Comparison of ENCODE assay signal across 12 mouse cellular contexts in the genomic region with DNA sequence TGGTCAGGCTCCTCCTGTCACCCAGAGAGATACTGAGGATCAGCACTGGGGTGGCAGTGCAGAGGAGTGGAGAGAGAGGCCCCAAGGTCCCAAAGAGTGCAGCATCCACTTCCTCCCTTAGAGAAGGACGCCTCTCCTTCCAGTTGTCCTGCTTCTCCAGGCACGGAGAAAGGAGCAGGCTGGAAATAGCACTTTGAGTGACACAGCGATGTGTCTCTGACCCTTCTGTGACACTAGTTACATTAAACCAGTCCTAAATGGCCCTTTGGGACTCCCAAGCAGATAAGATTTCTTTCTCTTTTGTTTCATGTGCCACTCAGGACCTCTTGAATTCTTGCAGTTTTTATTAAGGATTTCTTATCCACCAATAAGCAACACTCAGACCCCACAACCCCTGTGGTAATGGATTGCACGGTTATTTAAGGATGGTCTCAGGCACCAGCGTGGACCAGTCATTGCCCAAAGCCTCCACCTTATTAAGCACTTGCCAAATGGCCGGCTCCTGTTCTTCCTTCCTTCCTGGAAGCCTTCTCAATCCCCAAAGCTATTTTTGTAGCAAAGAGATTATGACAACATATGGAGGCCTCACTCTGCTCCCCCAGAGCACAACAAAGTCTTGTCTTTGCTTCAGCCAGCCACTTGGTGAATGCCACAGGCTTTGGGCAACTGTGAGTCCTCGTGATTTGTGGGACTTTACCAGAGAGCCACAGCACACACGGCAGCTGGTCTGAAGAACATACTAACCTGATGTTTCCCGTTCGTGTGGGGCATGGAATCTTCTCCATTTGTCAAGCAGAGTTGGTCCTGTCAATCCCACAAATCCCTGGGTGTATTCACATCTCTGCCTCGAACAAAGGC.
A peak's percentile ranks its signal among the peaks of the same experiment; 100 is the strongest.
DNase-seq lines count a peak whose midpoint lies in the region; ATAC-seq and TF ChIP-seq lines count a peak whose summit lies in the region.
"Had no signal": no experiment of that assay in that cellular context is flagged by ENCODE, and none has a peak within 500 bp of the region (broad histone marks: within the 10 kb centered on the region; RNA-seq: fewer than 3 reads in every experiment).

No protein-coding gene starts in this region.

- H3K9ac ChIP-seq in heart, embryonic 13.5 days, result peak overlapping the region; percentile 61
- H3K9ac ChIP-seq in heart, postnatal 0 days (replicated peaks; ENCODE audit: low read depth, low read length), result 0 out of 2 replicates have a peak overlapping the region, but pooled peaks have one; percentile 30
- H3K9ac ChIP-seq in midbrain, embryonic 14.5 days (replicated peaks; ENCODE audit: low read length), result no peak overlapping the region
- H3K9ac ChIP-seq: intestine, embryonic 15.5 days; liver, embryonic 14.5 days; neural tube, embryonic 15.5 days had no signal

- peaks cover 91% of the 10 kb centered on the region for H3K4me1 ChIP-seq in heart, embryonic 13.5 days
- H3K4me1 ChIP-seq in heart, postnatal 0 days (ENCODE audit: control insufficient read depth, insufficient read depth), result peaks cover 56% of the 10 kb centered on the region
- 0 out of 2 replicates have a peak, but pooled peaks cover 6% of the 10 kb centered on the region for H3K4me1 ChIP-seq in midbrain, embryonic 14.5 days (ENCODE audit: control insufficient read depth, insufficient read depth, low read length)

- ATAC-seq in heart, embryonic 13.5 days (ENCODE audit: extremely low read depth, insufficient number of reproducible peaks, low FRiP score, low TSS enrichment), result no peak
- peak; percentile 36; the same call in 1 of the 2 replicates for ATAC-seq in heart, postnatal 0 days (ENCODE audit: insufficient read depth, low read depth)
- no peak for ATAC-seq in midbrain, embryonic 14.5 days (ENCODE audit: low FRiP score, low TSS enrichment)
- ATAC-seq: intestine, embryonic 15.5 days had no signal

- H3K9me3 ChIP-seq in heart, embryonic 13.5 days, result no peaks in the 10 kb centered on the region
- no peaks in the 10 kb centered on the region for H3K9me3 ChIP-seq in heart, postnatal 0 days (replicated peaks; ENCODE audit: control insufficient read depth, low read length)
- H3K9me3 ChIP-seq in midbrain, embryonic 14.5 days (ENCODE audit: control insufficient read depth, low read length), result no peaks in the 10 kb centered on the region
- H3K9me3 ChIP-seq: intestine, embryonic 15.5 days; neural tube, embryonic 15.5 days had no signal

- intact Hi-C loops in heart, postnatal 25 days (cut with DNase I), result loop anchor here (5.0 kb wide), 2 partner anchors 47 to 68 kb away; a partner anchor contains a TSS

- 0 out of 2 replicates have a peak overlapping the region, but pooled peaks have one; percentile 14 for H3K4me3 ChIP-seq in heart, embryonic 13.5 days
- no peak overlapping the region for H3K4me3 ChIP-seq in heart, postnatal 0 days (ENCODE audit: low read depth, low read length)
- no peak overlapping the region for H3K4me3 ChIP-seq in midbrain, embryonic 14.5 days (replicated peaks; ENCODE audit: low read depth, low read length)
- H3K4me3 ChIP-seq: intestine, embryonic 15.5 days; neural tube, embryonic 15.5 days had no signal

- H3K27me3 ChIP-seq in heart, embryonic 13.5 days (replicated peaks), result no peaks in the 10 kb centered on the region
- H3K27me3 ChIP-seq in heart, postnatal 0 days (ENCODE audit: control insufficient read depth, insufficient read depth, low read length), result no peaks in the 10 kb centered on the region
- no peaks in the 10 kb centered on the region for H3K27me3 ChIP-seq in midbrain, embryonic 14.5 days (ENCODE audit: control insufficient read depth, insufficient read depth, low read length)
- H3K27me3 ChIP-seq: intestine, embryonic 15.5 days; neural tube, embryonic 15.5 days had no signal

- 21% methylated on average over 11 of the region's 11 CpGs for WGBS in heart, embryonic 13.5 days
- WGBS in heart, postnatal 0 days, result 19% methylated on average over 11 of the region's 11 CpGs
- 65% methylated on average over 11 of the region's 11 CpGs for WGBS in midbrain, embryonic 14.5 days

- DNase-seq in cerebellum, adult 9-11 months, result peak; percentile 22
- no peak for DNase-seq in cerebellum, postnatal 4 days (ENCODE audit: low spot score in 2 of 2)
- DNase-seq in heart, postnatal 25 days (ENCODE audit: low spot score), result no peak
- DNase-seq in embryo, embryonic 10 days (ENCODE audit: low spot score), result peak; percentile 46
- DNase-seq in heart, postnatal 0 days (ENCODE audit: low spot score), result peak; percentile 60
- DNase-seq in layer of hippocampus, postnatal 25 days (ENCODE audit: extremely low spot score in 1 of 2, low spot score in 1 of 2), result no peak
- no peak for DNase-seq in midbrain, embryonic 14.5 days
- DNase-seq: adrenal gland, adult 8-10 months had no signal

- peak overlapping the region; percentile 53 for H3K4me2 ChIP-seq in heart, embryonic 13.5 days
- peak overlapping the region; percentile 29 for H3K4me2 ChIP-seq in heart, postnatal 0 days (ENCODE audit: low read depth, low read length)
- no peak overlapping the region for H3K4me2 ChIP-seq in midbrain, embryonic 14.5 days (ENCODE audit: low read length)
- H3K4me2 ChIP-seq: intestine, embryonic 15.5 days; neural tube, embryonic 15.5 days had no signal

- no peak for TF ChIP-seq CTCF in heart, postnatal 0 days (IDR thresholded peaks at IDR 0.05; ENCODE audit: low read depth)

- H3K36me3 ChIP-seq in heart, embryonic 13.5 days, result no peaks in the 10 kb centered on the region
- H3K36me3 ChIP-seq in heart, postnatal 0 days (replicated peaks; ENCODE audit: control insufficient read depth, insufficient read depth, low read length), result no peaks in the 10 kb centered on the region
- H3K36me3 ChIP-seq in midbrain, embryonic 14.5 days (ENCODE audit: control insufficient read depth, insufficient read depth, low read length), result no peaks in the 10 kb centered on the region
- H3K36me3 ChIP-seq: intestine, embryonic 15.5 days; neural tube, embryonic 15.5 days had no signal

- TF ChIP-seq EP300 in heart, postnatal 0 days (IDR thresholded peaks at IDR 0.05; ENCODE audit: low read depth), result no peak

- peak overlapping the region; percentile 85 for H3K27ac ChIP-seq in heart, embryonic 13.5 days (replicated peaks)
- peak overlapping the region; percentile 68 for H3K27ac ChIP-seq in heart, postnatal 0 days (ENCODE audit: low read depth)
- no peak overlapping the region for H3K27ac ChIP-seq in midbrain, embryonic 14.5 days (replicated peaks; ENCODE audit: low read depth, low read length)
- H3K27ac ChIP-seq: intestine, embryonic 15.5 days; liver, embryonic 14.5 days; neural tube, embryonic 15.5 days had no signal

Comparison
In these comparisons a context has a peak if more than half of its experiments do, and no peak if none do; other contexts are left out.
1. DNase-seq: peak in cerebellum, adult 9-11 months (single experiment), embryo, embryonic 10 days (single experiment) and heart, postnatal 0 days (single experiment); none in cerebellum, postnatal 4 days (0 of 2), heart, postnatal 25 days (single experiment), layer of hippocampus, postnatal 25 days (0 of 2) and midbrain, embryonic 14.5 days (single experiment).